Mouse (Mus musculus): ENCODE results near the gene Kcnh2. TPM values are rescaled to one million over a fixed set of nuclear protein-coding genes. Genes with fewer than 3 reads are reported as not detected.

Kcnh2 gene
- polyA plus RNA-seq, 1 experiment from 2014 or later: 9.6 TPM

DNA sequence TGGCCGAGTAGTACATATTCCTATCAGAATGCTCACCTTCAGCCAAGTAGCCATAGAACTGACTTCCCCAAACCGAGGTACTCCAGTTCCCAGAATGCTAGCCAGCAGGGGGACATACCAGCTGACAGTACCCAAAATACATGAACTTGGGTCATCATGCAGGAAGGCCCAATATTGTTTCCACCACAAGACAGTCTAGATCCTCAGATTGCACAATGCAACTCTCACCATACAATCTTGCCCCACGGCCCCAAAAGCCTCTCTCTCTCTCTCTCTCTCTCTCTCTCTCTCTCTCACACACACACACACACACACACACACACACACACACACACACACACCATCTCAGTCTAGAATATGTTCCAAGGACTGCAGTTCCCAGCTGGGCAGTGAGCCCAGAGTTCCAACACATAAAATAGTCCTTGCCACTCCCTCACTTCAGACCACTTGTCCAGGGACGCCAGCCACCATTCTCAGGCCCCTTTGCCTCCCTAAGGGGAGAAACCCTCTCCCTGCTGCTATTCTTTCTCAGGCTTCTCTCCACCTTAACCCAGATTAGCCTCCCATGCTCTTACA is 24.5 kb downstream of the Kcnh2 start:
- Histone ChIP-seq H3K9ac (no peak overlapping the region), H3K27ac (no peak overlapping the region), H3K36me3 (peaks cover 12% of the 10 kb centered on the region), H3K4me1 (peaks cover 37% of the 10 kb centered on the region), H3K4me3 (replicated peaks) (no peak overlapping the region), H3K4me2 (no peak overlapping the region), H3K27me3 (replicated peaks) (no peaks in the 10 kb centered on the region), H3K9me3 (no peaks in the 10 kb centered on the region)
- WGBS: 70% methylated on average over 4 of the region's 4 CpGs
- ATAC-seq (ENCODE audit: insufficient read depth, low FRiP score, low read depth): no peak

- Histone ChIP-seq H3K36me3 (peaks cover 12% of the 10 kb centered on the region), H3K9ac (no peak overlapping the region), H3K4me3 (replicated peaks) (no peak overlapping the region), H3K4me2 (no peak overlapping the region), H3K27ac (no peak overlapping the region), H3K27me3 (replicated peaks) (no peaks in the 10 kb centered on the region), H3K4me1 (peaks cover 41% of the 10 kb centered on the region), H3K9me3 (no peaks in the 10 kb centered on the region)
- ATAC-seq (ENCODE audit: insufficient read depth, low FRiP score, low read depth): no peak
- WGBS: 88% methylated on average over 15 of the region's 15 CpGs
Measured at GRCm38 (mm10) chr5:24326166-24326841, 25.1 kb downstream of the Kcnh2 start.

- Histone ChIP-seq H3K27ac (no peak overlapping the region), H3K9me3 (no peaks in the 10 kb centered on the region), H3K4me3 (replicated peaks) (no peak overlapping the region), H3K9ac (no peak overlapping the region), H3K36me3 (peaks cover 12% of the 10 kb centered on the region), H3K4me1 (peaks cover 48% of the 10 kb centered on the region), H3K27me3 (replicated peaks) (no peaks in the 10 kb centered on the region), H3K4me2 (no peak overlapping the region)
- WGBS: 54% methylated on average over 14 of the region's 14 CpGs
- no peak for ATAC-seq (ENCODE audit: insufficient read depth, low FRiP score, low read depth)
Measured at GRCm38 (mm10) chr5:24325251-24325650, 26.2 kb downstream of the Kcnh2 start.

DNA sequence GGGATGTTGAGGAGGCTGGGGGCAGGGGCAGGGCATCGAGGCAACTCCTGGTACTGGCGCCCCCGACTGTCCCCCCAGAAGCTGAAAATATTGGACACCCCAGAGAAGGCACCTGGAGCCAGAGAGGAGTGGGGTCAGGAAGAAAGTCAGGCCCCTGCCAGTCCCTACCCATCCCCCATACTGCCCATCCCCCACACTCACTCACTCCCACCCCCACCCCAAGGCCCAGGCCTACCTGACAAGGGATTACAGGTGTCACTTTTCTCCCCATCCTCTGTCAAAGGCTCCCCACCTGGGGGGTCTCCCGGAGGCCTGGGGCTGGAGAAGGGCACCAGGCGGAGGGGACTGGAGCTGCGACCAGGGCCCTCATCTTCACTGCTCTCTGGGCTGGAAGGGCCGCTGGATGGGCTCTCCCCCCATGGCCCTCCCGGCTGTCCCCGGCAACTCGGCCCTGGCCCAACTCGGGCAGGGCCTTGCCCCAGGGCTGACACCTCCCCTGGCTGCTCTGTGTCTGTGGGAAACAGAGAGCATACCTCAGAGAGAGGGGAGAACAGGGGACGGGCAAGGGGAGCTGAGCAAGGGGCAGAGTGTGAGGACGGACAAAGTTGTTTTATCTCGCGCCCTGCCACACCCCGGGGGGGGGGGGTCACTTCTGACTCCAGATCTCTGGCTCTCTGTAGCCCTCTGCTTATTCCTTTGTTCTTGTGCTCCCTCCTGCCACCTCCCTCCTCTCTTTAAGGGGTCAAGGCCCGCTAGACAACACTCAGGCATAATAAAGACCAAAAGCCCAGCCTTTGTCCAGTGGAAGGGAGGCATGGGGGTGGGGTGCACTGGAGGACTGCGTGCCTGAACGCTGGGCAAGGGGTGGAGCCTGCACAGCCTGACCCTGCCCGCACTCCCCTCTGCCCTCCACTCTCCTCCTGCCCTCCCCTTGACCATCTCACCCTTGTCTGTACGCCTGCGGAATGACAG is 29.4 kb downstream of the Kcnh2 start:
- H3K27me3 ChIP-seq (replicated peaks): no peaks in the 10 kb centered on the region
- ATAC-seq (ENCODE audit: insufficient read depth, low FRiP score, low read depth): no peak
- no peak overlapping the region for H3K27ac ChIP-seq
- 32% methylated on average over 22 of the region's 22 CpGs for whole genome bisulfite sequencing
- no peak overlapping the region for H3K4me2 ChIP-seq
- no peaks in the 10 kb centered on the region for H3K9me3 ChIP-seq
- H3K9ac ChIP-seq: no peak overlapping the region
- peaks cover 12% of the 10 kb centered on the region for H3K36me3 ChIP-seq
- H3K4me3 ChIP-seq (replicated peaks): no peak overlapping the region
- H3K4me1 ChIP-seq: peaks cover 22% of the 10 kb centered on the region

DNA sequence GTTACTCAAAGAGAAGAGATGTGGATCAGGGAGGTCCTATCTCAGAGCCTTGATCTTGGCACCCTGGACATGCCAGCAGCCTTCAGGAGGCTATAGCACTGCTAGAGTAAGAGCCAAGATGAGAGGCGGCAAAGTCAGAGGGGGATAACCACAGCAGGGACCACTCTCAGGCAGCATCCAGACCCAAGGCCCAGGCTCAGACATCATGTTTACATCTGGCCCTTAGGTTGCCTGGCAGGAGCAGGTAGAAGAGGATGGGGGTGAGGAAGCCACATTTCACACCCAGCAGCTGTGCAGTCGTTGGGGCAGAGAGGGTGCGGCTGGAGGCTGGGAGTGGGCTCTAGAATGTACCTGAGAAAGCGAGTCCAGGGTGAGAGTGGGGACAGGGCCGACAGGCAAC is 30.5 kb downstream of the Kcnh2 start:
- Histone ChIP-seq H3K9ac (no peak overlapping the region), H3K4me1 (peaks cover 22% of the 10 kb centered on the region), H3K36me3 (peaks cover 12% of the 10 kb centered on the region), H3K4me3 (replicated peaks) (no peak overlapping the region), H3K9me3 (no peaks in the 10 kb centered on the region), H3K4me2 (no peak overlapping the region), H3K27me3 (replicated peaks) (no peaks in the 10 kb centered on the region), H3K27ac (no peak overlapping the region)
- 60% methylated on average over 5 of the region's 5 CpGs for WGBS
- ATAC-seq (ENCODE audit: insufficient read depth, low FRiP score, low read depth): no peak

DNA sequence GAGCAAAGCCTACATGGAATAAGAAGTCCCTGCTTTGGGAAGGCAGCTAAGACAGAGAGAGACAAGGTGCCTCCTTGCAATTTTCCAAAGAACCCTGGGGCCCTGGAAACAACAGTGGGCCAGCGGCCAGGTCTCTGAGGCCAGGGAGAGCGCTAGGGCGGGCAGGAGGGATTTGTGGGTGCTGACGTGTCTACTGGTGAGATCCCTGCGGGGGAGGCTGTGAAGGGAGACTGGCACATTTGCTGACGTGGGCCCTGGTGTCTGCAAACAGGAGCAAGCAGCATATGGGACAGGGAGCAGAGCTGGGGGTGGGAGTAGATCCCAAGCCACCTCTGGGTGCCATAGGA is 31.0 kb downstream of the Kcnh2 start:
- Histone ChIP-seq H3K4me2 (no peak overlapping the region), H3K9me3 (no peaks in the 10 kb centered on the region), H3K27me3 (replicated peaks) (no peaks in the 10 kb centered on the region), H3K9ac (no peak overlapping the region), H3K27ac (no peak overlapping the region), H3K4me3 (replicated peaks) (no peak overlapping the region), H3K36me3 (peaks cover 9% of the 10 kb centered on the region), H3K4me1 (peaks cover 22% of the 10 kb centered on the region)
- no peak for ATAC-seq (ENCODE audit: insufficient read depth, low FRiP score, low read depth)
- WGBS: 47% methylated on average over 6 of the region's 6 CpGs

- ATAC-seq (ENCODE audit: insufficient read depth, low FRiP score, low read depth): no peak
Measured at GRCm38 (mm10) chr5:24319776-24320466, 31.5 kb downstream of the Kcnh2 start.

GRCm38 (mm10) chr5:24309223-24309622 is 42.2 kb downstream of the Kcnh2 start:
- Histone ChIP-seq H3K27me3 (replicated peaks) (no peaks in the 10 kb centered on the region), H3K4me2 (no peak overlapping the region), H3K36me3 (no peaks in the 10 kb centered on the region), H3K9ac (no peak overlapping the region), H3K27ac (no peak overlapping the region), H3K9me3 (no peaks in the 10 kb centered on the region), H3K4me1 (no peaks in the 10 kb centered on the region), H3K4me3 (replicated peaks) (no peak overlapping the region)
- WGBS: 90% methylated on average over 2 of the region's 2 CpGs
- ATAC-seq (ENCODE audit: insufficient read depth, low FRiP score, low read depth): no peak

More at GRCm38 (mm10) chr5:24319776-24320466, 31.5 kb downstream of the Kcnh2 start:
- Histone ChIP-seq H3K27ac (no peak overlapping the region), H3K36me3 (peaks cover 4% of the 10 kb centered on the region; the same call in 1 of the 2 replicates), H3K4me2 (no peak overlapping the region), H3K4me1 (peaks cover 22% of the 10 kb centered on the region), H3K4me3 (replicated peaks) (no peak overlapping the region), H3K9ac (no peak overlapping the region), H3K9me3 (no peaks in the 10 kb centered on the region), H3K27me3 (replicated peaks) (no peaks in the 10 kb centered on the region)
- WGBS: 17% methylated on average over 13 of the region's 13 CpGs

DNA sequence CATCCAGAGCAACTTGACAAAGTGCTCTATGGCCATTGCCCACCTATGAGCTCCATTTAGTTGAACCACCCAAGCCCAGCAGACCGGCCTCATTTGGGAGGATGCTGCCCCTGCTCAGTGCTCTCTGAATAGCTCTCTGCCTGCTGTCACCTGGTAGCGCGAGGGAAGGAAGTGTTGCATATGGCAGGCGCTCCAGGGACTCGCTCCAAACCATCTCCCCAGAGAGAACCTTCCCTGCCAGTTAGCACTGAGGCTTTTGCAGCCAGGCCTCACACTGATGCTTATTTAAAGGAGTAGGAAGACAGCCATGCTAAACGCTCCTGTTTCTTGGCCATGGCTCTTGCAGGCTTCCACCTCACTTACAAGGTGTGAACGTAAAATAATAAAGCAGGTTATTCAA is 42.8 kb downstream of the Kcnh2 start:
- Histone ChIP-seq H3K27ac (no peak overlapping the region), H3K4me1 (no peaks in the 10 kb centered on the region), H3K9me3 (no peaks in the 10 kb centered on the region), H3K4me3 (replicated peaks) (no peak overlapping the region), H3K27me3 (replicated peaks) (no peaks in the 10 kb centered on the region), H3K4me2 (no peak overlapping the region), H3K36me3 (no peaks in the 10 kb centered on the region), H3K9ac (no peak overlapping the region)
- 74% methylated on average over 7 of the region's 7 CpGs for WGBS
- no peak for ATAC-seq (ENCODE audit: insufficient read depth, low FRiP score, low read depth)

- H3K9ac ChIP-seq: no peak overlapping the region
- no peak overlapping the region for H3K27ac ChIP-seq
- no peak overlapping the region for H3K4me2 ChIP-seq
- ATAC-seq (ENCODE audit: insufficient read depth, low FRiP score, low read depth): no peak
- no peak overlapping the region for H3K4me3 ChIP-seq (replicated peaks)
- no peaks in the 10 kb centered on the region for H3K36me3 ChIP-seq
- H3K4me1 ChIP-seq: no peaks in the 10 kb centered on the region
- no peaks in the 10 kb centered on the region for H3K27me3 ChIP-seq (replicated peaks)
- H3K9me3 ChIP-seq: no peaks in the 10 kb centered on the region
- WGBS: 56% methylated on average over 5 of the region's 5 CpGs
Measured at GRCm38 (mm10) chr5:24307118-24307777, 44.2 kb downstream of the Kcnh2 start.

DNA sequence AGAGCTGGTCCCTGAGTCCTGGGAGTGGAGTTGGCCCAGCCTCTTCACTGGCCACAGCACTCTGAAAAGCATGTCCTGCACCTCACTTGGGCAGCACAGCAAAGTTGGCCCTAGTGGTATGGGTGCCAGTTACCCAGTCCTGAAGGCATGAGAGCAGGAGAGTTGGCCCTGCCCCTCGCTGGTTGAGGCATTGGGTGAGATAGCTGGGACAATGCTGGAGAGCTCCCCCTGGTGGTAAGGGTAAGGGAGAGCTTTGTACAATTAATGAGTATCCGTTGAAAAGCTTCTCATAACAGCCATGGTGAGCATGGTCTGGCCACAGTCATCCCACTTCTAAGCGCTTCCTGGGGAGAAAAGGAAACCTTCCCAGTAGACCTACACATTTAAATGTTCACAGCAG is 48.2 kb downstream of the Kcnh2 start:
- Histone ChIP-seq H3K4me1 (no peaks in the 10 kb centered on the region), H3K36me3 (no peaks in the 10 kb centered on the region), H3K9ac (no peak overlapping the region), H3K4me2 (no peak overlapping the region), H3K9me3 (no peaks in the 10 kb centered on the region), H3K27me3 (replicated peaks) (no peaks in the 10 kb centered on the region), H3K4me3 (replicated peaks) (no peak overlapping the region), H3K27ac (no peak overlapping the region)
- ATAC-seq (ENCODE audit: insufficient read depth, low FRiP score, low read depth): no peak
- WGBS: 60% methylated on average over 3 of the region's 3 CpGs
